Mouse (Mus musculus) brain, embryonic 14.5 days (tissue): Measurements from ENCODE around the gene Vrk1. TPM values are rescaled to one million over a fixed set of nuclear protein-coding genes. Genes with fewer than 3 reads are reported as not detected.

Source experiments
- DNase-seq: peaks from one replicate; pipeline ENCODE4 v3.0.0-alpha.2; 2011; ENCODE audit warnings: low read depth
- CTCF ChIP-seq: fragments of 200-500 bp; IDR thresholded peaks from 2 replicates; pipeline ENCODE4 v1.5.1; 2012; ENCODE audit warnings: inconsistent platforms, mild to moderate bottlenecking, moderate library complexity, borderline replicate concordance; ENCODE audit not compliant: insufficient read depth, insufficient read length; ENCODE audit errors: extremely low read depth
- POLR2A ChIP-seq: fragments of 200-500 bp; IDR thresholded peaks from 2 replicates; pipeline ENCODE4 v1.6.1; 2012; ENCODE audit warnings: mild to moderate bottlenecking, inconsistent platforms, borderline replicate concordance; ENCODE audit not compliant: poor library complexity, insufficient read depth, insufficient read length, severe bottlenecking; ENCODE audit errors: extremely low read depth
- polyA plus RNA-seq: library from polyadenylated mRNA; depleted of rRNA; stranded (reverse); fragments of >200 nt; gene quantifications from 2 replicates; pipeline ENCODE4 v1.2.3, GENCODE M21; 2012

Vrk1 gene
- polyA plus RNA-seq, 1 experiment, result 29.3 TPM

DNA sequence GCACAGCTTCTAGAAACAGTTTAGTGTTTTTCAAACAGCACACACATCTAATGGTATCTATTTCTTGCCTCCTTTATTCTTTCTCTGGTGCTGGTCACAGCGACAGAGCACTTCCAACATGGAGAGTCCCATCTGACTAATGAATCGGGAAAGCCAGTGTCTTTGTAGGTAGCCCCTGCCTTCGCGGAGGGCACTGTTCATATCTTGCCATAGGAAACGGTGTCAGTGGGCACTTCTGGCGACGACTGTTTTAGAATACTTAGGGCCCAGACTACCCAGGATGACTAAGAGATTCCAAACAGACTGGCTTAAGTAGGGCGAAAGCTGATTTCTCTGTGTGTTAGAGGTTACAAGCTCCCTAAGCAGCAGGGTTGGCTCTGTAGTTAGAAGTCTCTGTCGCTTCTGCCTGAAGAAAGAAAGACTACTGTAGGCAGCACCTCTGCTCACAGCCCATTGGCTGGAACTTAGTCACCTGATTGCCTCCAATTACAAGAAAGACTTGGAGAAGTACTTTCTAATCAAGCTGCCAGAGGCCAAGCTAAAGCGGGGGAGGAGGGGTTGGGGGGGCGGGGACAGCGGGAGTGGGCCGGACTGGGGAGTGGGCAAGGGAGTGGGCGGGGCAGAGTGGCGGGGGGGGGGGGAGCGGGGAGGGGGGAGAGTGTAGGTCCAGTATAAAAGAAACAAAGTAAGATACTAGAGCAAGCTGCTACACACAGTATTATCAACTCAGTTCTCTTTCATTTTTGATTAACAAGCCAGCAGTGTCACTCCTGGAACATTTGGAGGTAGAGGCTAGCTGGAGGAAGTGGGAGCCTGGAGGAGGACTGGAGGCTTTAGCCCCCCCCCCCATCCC, 28.7 kb upstream of the Vrk1 start:
- no peak for TF ChIP-seq CTCF
- TF ChIP-seq POLR2A, result no peak
- DNase-seq, result peak; percentile 37

DNA sequence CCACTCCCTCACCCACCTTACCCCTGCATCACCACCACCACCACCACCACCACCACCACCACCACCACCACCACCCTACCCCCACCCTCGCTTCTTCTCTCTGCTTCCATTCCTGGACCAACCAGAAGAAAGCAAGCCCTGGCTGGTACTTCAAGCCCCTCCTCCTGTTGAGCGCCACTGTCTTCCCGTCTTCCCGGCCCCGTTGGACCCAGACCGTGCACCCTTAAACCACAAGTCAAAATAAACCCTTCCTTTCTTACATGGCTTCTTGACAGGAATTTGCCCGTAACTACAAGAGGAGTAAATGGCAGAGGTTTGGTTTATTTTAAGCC, 28.1 kb upstream of the Vrk1 start:
- DNase-seq, result no peak
- TF ChIP-seq POLR2A, result no peak
- no peak for TF ChIP-seq CTCF

DNA sequence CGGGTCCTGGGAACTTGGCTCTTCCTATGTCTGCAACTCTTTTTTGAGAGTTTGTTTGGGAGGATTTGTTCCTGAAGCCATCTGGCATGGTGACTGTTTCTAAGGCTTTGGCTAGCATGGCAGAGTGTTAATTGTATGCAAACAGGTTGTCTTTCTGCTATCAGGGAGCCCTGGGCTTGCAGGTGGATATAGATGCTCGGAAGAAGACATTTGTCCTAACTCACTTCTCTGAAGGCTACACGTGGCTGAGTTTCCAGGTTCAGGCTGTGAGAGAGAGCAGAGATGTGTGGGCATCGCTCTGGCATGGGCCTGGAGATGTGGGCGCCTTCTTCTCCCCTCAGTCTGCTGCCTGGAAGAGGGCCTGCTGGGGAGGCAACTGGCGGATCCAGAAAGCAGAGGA, 27.4 kb upstream of the Vrk1 start:
- DNase-seq, result no peak
- TF ChIP-seq POLR2A (no peak), CTCF (no peak)

DNA sequence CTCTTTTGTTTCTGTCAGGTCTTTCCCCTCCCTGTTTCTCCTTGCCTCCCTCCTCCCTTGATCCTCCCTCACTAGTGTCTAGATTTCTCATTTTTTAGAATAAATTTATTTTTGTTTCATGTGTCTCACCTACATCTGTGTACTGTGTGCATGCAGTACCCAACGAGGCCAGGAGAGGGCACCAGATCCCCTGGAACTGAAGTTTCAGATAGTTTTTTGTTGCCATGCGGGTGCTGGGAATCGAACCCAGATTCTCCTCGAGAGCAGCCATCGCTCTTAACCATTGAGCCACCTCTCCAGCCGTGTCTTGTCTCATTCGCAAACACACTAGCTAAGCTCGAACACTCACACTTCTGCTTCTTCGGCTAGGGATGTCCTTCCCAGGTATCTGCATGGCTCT, 26.5 kb upstream of the Vrk1 start:
- DNase-seq, result no peak
- TF ChIP-seq CTCF (peak; percentile 48; the same call in 1 of the 2 replicates), POLR2A (no peak)

DNA sequence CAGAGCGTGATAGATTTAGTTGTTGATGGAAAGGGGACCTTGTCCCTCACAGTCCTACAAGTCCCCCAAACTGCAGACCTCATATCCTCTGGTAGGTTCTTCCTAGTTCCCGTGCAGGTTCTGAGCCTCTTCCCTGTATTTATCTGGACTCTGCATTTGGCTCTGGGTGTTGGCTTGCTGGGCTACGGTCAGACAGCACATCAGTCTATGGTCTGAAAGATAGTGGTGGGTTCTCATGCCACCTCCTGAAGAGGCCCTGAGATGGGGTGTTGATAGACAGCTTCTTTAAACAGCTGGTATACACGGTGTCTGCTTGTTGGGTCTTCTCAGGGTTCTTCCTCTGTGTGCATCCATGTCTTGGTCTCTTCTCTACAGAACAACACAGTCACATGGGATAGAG, 21.6 kb upstream of the Vrk1 start:
- no peak for TF ChIP-seq CTCF
- TF ChIP-seq POLR2A, result no peak
- DNase-seq, result no peak

DNA sequence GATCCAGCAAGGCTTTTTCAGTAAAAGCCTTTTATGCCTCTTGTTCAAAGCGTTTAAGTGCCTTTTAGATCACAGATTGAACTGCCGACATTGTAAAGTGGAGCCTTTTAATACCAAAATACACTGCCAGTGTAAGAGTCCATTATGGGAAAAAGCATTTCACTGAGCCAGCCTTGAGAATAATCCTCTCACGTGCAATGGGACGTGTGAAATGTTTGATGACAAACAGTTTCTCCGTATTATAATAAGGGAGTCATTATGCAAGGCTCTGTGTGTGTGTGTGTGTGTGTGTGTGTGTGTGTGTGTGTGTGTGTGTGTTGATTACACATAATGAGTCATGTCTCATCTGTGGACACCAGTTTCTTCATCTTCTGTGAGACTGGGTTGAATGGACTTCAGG, 17.3 kb upstream of the Vrk1 start:
- TF ChIP-seq POLR2A, result no peak
- no peak for TF ChIP-seq CTCF
- peak; percentile 83 for DNase-seq

DNA sequence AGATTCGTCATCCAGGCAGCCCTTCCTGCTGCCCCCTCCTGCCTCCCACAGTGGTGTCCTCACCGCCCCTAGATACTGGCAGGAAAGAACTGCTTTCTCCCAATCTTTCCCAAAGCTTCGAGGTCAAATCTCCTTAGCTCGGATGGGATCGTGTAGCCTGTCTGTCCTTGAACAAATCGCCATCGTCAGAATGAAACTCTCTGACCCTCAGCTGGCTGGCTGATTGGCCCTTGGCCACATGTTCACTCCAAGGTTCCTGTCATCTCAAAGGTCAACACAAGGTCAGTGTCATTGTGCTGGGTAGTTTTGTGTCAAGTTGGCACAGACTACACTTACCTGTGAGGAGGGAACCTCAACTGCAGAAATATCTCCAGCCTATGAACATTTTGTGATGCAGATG, 16.7 kb upstream of the Vrk1 start:
- TF ChIP-seq POLR2A (no peak), CTCF (no peak)
- no peak for DNase-seq

DNA sequence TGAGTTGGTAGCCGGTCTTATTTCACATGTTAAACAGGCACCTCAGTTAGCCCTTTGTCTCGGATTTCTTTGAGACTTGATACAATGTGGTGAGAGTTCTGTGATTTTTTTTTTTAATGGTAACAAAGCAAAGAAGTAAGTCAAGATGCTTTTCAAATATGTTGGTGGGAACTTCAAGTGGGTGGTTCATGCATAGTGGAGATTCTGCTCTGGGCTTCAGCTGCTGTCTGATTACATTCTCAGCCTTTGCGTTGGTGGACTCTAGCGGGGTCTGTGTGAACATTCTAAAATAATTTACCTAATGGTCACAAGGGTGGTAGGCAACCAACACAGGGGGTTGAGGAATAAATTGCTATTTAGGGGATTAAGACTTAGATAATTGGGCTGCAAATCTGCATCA, 14.1 kb upstream of the Vrk1 start:
- TF ChIP-seq POLR2A (no peak), CTCF (no peak)
- no peak for DNase-seq

DNA sequence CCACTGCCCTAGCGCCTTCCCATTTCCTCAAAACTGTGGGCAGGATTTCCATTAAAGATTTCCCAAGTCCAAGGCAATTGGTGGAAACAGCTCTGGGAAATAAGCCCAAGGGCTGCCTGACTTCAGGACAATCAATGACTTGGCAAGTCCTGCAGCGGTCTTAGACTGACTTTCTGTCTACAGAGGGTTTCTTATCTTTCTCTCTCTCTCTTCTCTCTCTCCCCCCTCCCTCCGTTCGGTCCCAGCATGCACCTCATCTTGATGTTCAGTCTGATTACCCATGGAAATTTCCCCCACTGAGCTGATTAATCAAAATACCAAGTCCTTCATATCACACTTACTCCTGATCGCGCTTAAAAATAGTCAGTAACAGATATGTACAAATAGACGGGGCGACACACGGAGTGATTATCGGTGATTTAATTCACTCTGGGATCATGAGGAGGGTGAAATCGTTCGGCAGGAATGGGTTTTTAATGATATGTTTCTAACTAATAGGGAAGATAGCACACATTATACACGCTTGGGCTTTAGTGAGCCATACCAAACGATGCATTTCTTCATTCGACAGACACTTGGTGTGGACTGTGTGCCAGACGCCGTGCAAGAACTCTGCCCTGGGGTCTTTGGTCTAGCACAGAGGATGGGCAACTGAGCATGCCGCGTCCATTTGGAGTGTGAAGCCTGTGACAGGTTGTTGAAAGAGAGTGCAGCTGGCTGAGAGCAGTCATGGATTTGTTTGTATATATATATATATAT, 12.8 kb upstream of the Vrk1 start:
- DNase-seq, result peak; percentile 71

DNA sequence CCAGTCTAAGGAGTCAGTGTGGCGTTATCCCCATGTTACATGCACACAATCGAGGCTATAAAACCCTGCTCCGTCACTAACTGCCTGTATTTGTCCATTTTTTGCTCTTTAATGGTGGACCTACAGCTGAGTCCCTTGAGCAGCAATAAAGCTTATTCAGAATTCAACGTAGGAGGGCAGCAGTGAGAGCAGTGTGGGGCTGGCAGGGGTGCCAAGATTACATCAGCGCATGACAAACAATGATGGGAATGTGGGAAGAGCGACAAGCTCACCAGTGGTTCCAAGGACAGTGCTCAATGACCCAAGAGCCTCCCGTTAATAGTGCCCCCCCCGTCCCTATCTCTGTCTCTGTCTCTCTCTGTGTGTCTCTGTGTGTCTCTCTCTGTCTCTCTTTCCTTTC, 8.3 kb upstream of the Vrk1 start:
- peak; percentile 65 for DNase-seq
- TF ChIP-seq CTCF (no peak), POLR2A (no peak)

More for the DNA sequence above, 12.8 kb upstream of the Vrk1 start:
- TF ChIP-seq CTCF (no peak), POLR2A (no peak)

DNA sequence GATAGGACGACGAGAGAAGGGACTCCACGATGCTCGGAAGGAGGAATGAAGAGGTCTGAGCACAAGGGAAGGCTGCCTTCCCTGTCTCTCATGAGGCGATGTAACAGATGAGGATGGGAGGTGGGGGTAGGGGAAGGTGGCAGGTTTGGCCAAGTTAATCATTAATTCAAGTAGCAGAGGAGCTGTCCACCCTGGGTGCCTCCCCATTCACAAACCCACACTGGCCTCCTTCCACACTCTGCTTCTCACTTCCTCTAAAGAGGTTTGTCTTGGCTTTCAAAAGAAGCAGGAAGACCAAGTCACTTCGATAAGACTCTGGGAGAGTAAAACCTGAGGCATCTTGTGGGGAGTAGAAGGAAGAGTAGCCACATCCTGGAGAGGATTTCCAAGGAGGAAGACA, 5.3 kb upstream of the Vrk1 start:
- DNase-seq, result no peak
- TF ChIP-seq CTCF (no peak), POLR2A (no peak)
